Mouse (Mus musculus): ENCODE measurements around the gene Erbb2. TPM values are rescaled to one million over a fixed set of nuclear protein-coding genes. Genes with fewer than 3 reads are reported as not detected.

The Erbb2 gene
- total and polyA plus RNA-seq, 2 experiments = 0.72 to 1.0 TPM

DNA sequence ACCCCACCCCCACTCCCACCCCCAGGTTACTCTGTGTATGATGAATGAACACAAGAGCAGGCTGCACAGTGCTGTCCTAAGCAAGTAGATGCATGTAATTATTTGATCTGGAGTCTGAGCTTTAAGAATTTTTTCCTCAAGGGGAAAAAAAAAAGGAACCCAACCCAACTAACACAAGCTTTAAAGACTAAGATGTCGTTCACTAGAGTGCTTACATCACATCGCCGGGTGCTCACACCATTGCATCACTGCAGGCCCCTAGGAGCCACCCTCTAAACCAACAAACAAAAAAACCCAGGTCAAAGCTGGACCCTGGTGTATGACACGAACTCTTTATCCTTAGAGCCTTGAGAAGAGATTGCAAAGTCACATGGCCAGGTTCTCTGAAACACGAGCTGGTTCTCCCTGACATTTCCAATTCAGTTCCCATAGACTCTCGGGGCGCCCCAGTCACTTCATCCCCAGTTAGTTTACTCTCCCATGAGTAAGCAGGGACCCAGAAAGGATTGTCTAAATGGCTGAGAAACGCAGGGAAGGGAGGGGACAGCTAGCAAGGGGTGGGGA is 61.7 kb downstream of the Erbb2 start:
- Histone ChIP-seq H3K4me1 (ENCODE audit: control insufficient read depth, insufficient read depth, low read length) (no peaks in the 10 kb centered on the region), H3K27me3 (ENCODE audit: control insufficient read depth, insufficient read depth, low read length) (peaks cover 3% of the 10 kb centered on the region; the same call in 1 of the 2 replicates), H3K4me3 (ENCODE audit: insufficient read depth, low read depth, low read length) (no peak overlapping the region), H3K79me2 (ENCODE audit: control insufficient read depth, insufficient read depth, low read length) (no peaks in the 10 kb centered on the region), H3K36me3 (ENCODE audit: control insufficient read depth, insufficient read depth, low read length) (no peaks in the 10 kb centered on the region), H3K9ac (ENCODE audit: low read depth, low read length) (no peak overlapping the region), H3K27ac (replicated peaks; ENCODE audit: insufficient read depth, low read depth, low read length) (no peak overlapping the region)
- WGBS = 32% methylated on average over 8 of the region's 8 CpGs
- no peak for DNase-seq (ENCODE audit: extremely low read depth, low read depth, low spot score)
- no peak for TF ChIP-seq CTCF (IDR thresholded peaks at IDR 0.05; ENCODE audit: low read depth, low read length)
- TF ChIP-seq POLR2A (IDR thresholded peaks at IDR 0.05; ENCODE audit: extremely low read depth, insufficient read depth, low read length) = no peak

DNA sequence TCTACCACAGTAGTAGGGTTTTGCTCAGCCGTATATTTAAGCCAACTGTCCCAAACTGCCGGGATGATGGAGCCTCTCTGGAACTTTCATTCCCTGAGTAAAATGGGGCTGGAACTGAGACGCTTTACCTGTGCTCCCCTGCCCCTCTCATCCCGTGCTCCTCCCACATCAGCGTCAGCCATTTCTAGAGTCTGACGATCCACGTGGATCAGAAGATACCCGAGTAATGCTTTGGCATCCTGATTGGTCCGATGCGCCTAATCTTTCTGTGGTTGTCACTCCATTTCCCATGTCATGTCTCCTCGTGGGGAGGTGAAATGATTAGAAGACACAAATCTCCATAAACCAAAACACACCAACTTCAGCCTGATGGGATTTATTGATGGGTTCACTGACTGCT is 62.7 kb downstream of the Erbb2 start:
- DNase-seq (ENCODE audit: extremely low read depth, low read depth, low spot score) = no peak
- no peak overlapping the region for H3K9ac ChIP-seq (ENCODE audit: low read depth, low read length)
- H3K27ac ChIP-seq (replicated peaks; ENCODE audit: insufficient read depth, low read depth, low read length) = no peak overlapping the region
- 90% methylated on average over 11 of the region's 11 CpGs for WGBS
- peaks cover 3% of the 10 kb centered on the region; the same call in 1 of the 2 replicates for H3K27me3 ChIP-seq (ENCODE audit: control insufficient read depth, insufficient read depth, low read length)
- H3K79me2 ChIP-seq (ENCODE audit: control insufficient read depth, insufficient read depth, low read length) = no peaks in the 10 kb centered on the region
- H3K4me3 ChIP-seq (ENCODE audit: insufficient read depth, low read depth, low read length) = no peak overlapping the region
- no peaks in the 10 kb centered on the region for H3K4me1 ChIP-seq (ENCODE audit: control insufficient read depth, insufficient read depth, low read length)
- TF ChIP-seq CTCF (IDR thresholded peaks at IDR 0.05; ENCODE audit: low read depth, low read length) (no peak), POLR2A (IDR thresholded peaks at IDR 0.05; ENCODE audit: extremely low read depth, insufficient read depth, low read length) (no peak)
- H3K36me3 ChIP-seq (ENCODE audit: control insufficient read depth, insufficient read depth, low read length) = no peaks in the 10 kb centered on the region

DNA sequence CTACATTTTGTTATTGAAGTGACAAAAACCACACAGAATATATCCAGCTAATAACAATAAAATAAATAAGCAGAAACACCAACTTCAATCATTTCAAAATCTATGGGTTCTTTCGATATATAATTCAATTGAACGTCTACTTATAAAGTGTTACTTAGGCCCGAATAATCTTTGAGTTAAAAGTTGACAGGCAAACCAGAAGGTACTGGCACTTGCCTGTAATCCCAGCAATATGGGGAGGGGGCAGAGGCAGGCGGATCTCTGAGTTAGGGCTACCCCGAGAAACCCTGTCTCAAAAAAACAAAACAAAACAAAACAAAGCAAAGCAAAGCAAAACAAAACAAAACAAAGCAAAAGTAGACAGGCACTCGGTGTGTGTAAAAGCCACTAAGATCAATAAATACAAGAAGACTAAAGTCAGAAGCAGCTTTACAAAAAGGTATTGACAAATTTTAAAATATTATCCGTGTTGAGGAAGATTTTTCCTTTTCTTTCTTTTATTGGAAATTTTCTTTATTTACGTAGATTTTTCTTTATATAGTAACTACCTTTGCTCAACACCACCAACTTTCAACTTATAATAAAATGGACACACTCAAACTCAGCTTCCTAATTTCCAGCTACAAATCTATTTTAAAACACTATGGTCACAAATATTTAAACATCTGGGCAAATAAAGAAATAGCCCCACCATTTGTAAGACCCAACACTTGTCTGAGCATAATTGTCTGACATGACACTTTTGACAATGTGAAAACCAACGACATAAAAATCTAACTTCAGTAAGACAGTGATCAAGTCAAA is 63.6 kb downstream of the Erbb2 start:
- Histone ChIP-seq H3K9ac (ENCODE audit: low read depth, low read length) (no peak overlapping the region), H3K36me3 (ENCODE audit: control insufficient read depth, insufficient read depth, low read length) (no peaks in the 10 kb centered on the region), H3K4me3 (ENCODE audit: insufficient read depth, low read depth, low read length) (no peak overlapping the region), H3K4me1 (ENCODE audit: control insufficient read depth, insufficient read depth, low read length) (no peaks in the 10 kb centered on the region), H3K27ac (replicated peaks; ENCODE audit: insufficient read depth, low read depth, low read length) (no peak overlapping the region), H3K27me3 (ENCODE audit: control insufficient read depth, insufficient read depth, low read length) (peaks cover 3% of the 10 kb centered on the region; the same call in 1 of the 2 replicates), H3K79me2 (ENCODE audit: control insufficient read depth, insufficient read depth, low read length) (no peaks in the 10 kb centered on the region)
- DNase-seq (ENCODE audit: extremely low read depth, low read depth, low spot score) = no peak
- 85% methylated on average over 9 of the region's 9 CpGs for WGBS
- TF ChIP-seq CTCF (IDR thresholded peaks at IDR 0.05; ENCODE audit: low read depth, low read length) = no peak
- TF ChIP-seq POLR2A (IDR thresholded peaks at IDR 0.05; ENCODE audit: extremely low read depth, insufficient read depth, low read length) = no peak

DNA sequence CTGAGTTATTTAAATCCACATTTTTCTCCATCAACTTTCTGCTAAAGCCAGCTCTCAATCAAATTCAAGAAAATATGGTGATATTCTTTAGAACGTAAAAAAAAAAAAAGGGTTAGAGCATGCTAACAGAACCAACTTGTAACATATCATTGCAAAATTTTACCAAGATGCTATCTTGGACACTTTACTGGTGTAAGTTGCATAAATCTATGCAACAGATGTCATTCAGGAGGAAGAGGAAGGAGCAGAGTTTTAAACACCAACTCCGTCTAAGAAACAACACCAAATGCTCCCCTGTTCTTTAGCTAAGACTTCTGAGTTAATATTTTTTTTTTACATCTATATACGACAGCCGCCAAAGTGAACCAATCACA is 64.2 kb downstream of the Erbb2 start:
- Histone ChIP-seq H3K27me3 (ENCODE audit: control insufficient read depth, insufficient read depth, low read length) (peaks cover 3% of the 10 kb centered on the region; the same call in 1 of the 2 replicates), H3K36me3 (ENCODE audit: control insufficient read depth, insufficient read depth, low read length) (no peaks in the 10 kb centered on the region), H3K27ac (replicated peaks; ENCODE audit: insufficient read depth, low read depth, low read length) (no peak overlapping the region), H3K4me1 (ENCODE audit: control insufficient read depth, insufficient read depth, low read length) (no peaks in the 10 kb centered on the region), H3K79me2 (ENCODE audit: control insufficient read depth, insufficient read depth, low read length) (no peaks in the 10 kb centered on the region), H3K4me3 (ENCODE audit: insufficient read depth, low read depth, low read length) (no peak overlapping the region), H3K9ac (ENCODE audit: low read depth, low read length) (no peak overlapping the region)
- TF ChIP-seq POLR2A (IDR thresholded peaks at IDR 0.05; ENCODE audit: extremely low read depth, insufficient read depth, low read length) = no peak
- TF ChIP-seq CTCF (IDR thresholded peaks at IDR 0.05; ENCODE audit: low read depth, low read length) = no peak
- WGBS = 81% methylated on average over 4 of the region's 4 CpGs
- DNase-seq (ENCODE audit: extremely low read depth, low read depth, low spot score) = no peak

DNA sequence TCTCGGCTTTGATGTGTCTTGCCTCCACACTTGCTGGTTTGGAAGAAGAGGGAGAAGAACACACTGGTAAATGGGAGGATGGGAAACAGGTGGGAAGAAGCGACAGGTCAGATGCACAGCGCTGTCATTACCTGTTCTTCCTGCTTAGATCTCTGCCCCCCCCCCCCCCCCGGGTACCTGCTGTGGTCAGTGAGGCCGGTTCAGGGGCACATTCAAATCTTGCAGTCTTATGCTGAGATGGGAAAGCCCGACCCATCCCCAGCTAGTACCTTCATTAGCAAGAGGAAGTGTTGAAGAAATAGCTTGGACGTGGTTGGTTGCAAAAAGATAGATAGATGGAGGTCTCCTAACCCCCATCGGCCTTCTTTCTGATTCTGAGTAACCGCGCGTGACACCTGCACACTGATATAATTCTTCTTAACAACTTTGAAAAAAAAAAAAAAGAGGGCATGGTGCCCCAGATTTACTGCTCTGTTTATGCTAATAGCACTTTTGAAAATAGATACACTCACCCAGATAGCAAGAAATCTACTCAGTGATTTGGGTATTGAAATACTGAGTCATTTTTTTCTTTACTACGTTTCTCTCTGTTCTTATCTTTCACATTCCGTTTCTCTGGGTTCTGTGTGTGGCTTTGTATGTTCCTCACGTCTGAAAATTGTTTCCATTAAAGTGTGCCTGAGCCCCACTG is 64.9 kb downstream of the Erbb2 start:
- Histone ChIP-seq H3K9ac (ENCODE audit: low read depth, low read length) (no peak overlapping the region), H3K4me3 (ENCODE audit: insufficient read depth, low read depth, low read length) (no peak overlapping the region), H3K4me1 (ENCODE audit: control insufficient read depth, insufficient read depth, low read length) (no peaks in the 10 kb centered on the region), H3K27ac (replicated peaks; ENCODE audit: insufficient read depth, low read depth, low read length) (no peak overlapping the region), H3K36me3 (ENCODE audit: control insufficient read depth, insufficient read depth, low read length) (no peaks in the 10 kb centered on the region), H3K79me2 (ENCODE audit: control insufficient read depth, insufficient read depth, low read length) (no peaks in the 10 kb centered on the region), H3K27me3 (ENCODE audit: control insufficient read depth, insufficient read depth, low read length) (peaks cover 3% of the 10 kb centered on the region; the same call in 1 of the 2 replicates)
- DNase-seq (ENCODE audit: extremely low read depth, low read depth, low spot score) = no peak
- WGBS = 72% methylated on average over 14 of the region's 14 CpGs
- TF ChIP-seq POLR2A (IDR thresholded peaks at IDR 0.05; ENCODE audit: extremely low read depth, insufficient read depth, low read length) (no peak), CTCF (IDR thresholded peaks at IDR 0.05; ENCODE audit: low read depth, low read length) (no peak)

All from liver, adult 2 months (tissue).